Mouse (Mus musculus) left cerebral cortex, adult 11 months (tissue): ENCODE measurements around the gene Megf6.

Experiments
- DNase-seq: peaks from one replicate; pipeline ENCODE4 v3.0.0; 2022; ENCODE audit warnings: low spot score

Megf6 gene

DNA sequence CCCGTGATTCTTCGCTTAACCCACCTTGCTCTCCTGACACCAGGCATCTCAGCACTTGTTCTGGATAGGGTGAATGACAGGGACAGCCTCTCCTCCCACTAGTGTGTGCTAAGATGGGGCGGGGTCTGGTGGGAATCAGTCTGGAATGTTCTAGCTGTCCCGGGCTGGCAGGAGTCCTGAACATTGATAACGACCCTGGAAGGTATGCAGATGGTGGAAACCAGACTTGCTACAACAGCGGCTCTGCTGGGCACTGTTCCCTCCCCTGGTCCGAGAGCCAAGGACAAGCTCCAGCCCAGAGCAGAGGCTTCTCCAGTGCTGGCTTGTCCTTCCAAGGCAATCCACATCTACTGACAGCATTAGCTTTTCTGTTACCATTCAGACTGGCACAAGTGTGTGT lies 43.1 kb downstream of the Megf6 start:
- no peak for DNase-seq

DNA sequence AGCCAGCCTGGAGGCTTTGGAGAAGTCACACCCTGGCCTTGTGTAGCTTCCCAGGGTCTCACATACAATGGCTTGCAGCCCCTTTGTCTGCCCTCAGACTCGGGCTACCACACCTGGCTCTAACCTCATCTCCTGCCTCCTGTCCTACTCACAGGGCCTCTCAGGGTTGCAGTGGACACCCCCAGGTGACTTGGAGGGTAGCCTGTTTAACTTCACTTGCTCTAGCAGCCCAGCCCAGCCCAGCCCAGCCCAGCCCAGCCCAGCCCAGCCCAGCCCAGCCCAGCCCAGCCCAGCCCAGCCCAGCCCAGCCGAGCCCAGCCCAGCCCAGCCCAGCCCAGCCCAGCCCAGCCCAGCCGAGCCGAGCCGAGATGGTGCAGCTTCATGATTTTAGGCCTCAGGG lies 43.5 kb downstream of the Megf6 start:
- DNase-seq, result no peak

DNA sequence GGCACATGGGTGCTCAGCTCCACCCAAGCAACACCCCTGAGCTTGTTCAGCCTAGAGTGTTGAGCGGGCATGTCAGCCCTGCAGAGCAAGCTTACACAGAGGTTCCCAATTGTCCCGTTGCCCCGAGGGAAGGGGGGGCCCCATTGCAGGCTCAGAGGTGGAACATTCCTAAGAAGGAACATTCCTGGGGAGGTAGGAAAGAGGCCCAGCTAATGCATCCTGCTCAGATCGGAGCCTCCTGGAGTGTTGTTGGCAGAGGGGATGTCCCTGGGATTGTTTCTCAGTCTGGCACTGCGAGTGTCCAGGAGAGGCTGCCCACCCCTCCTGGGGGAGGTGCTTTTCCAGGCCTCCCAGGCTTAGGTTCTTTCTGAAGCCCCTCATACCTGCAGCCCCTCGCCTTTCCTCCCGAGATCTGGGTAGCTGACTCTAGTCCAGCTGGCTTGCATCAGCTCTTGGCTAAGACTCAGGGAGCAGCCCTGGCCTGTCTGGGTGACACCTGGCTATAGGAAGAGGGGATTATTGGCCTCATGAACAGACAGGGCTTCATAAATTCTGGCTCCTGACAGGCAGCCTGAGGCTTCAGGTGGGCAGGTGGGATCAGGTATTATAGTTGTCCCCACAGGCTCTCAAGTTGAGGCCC lies 47.3 kb downstream of the Megf6 start:
- DNase-seq, result no peak

DNA sequence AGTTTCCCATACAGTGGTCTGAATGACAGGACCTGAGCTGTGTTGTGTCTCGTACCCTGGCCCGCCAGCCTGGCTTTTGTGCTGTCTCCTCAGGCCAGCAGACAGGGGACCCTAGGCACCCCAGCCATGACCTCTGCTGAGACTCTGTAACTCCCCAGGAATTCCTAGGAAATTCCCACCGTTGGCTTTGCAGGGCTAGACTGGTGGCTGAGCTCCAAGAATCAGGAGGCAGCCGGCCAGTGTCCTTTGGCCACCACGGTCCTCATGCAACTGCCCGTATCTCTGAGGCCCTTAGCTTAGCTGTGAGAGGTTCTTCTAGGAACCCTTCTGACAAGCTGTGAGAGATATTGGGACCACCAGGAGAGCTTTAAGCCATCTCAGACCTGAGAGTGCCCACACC lies 52.2 kb downstream of the Megf6 start:
- no peak for DNase-seq

DNA sequence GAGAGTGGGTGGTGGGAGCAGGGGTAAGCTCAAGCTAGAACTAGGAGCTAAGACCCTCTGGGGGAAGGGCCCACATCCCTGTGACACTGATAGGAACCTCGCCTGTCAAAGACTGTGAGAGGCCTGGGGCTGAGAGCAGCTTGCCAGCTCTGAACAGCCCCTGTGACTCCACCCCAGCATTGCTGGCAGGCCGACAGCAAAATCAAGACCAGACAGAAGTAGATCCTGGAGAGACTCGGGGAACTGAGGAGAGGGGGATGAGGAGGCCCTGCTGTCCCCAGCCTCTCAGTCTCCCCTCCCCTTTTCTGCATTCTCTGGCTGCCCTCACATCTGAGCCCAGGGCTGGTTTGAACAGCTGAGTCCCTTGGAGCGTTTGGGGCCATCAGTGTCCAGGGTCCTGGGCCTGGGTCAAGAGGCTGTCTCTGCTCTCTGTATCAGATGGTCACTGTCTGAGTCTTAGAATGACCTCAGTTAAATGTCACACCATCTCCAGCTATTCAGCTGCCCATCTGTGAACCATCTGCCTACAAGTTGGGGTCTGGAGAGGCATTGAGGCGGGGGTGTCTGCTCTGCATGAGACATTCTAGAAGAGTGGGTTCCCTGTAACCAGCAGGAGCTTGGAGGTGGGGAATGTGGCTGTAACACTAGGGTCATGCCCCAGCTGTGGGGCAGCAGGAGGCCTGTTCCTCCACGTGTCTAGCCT lies 53.9 kb downstream of the Megf6 start:
- DNase-seq, result no peak

DNA sequence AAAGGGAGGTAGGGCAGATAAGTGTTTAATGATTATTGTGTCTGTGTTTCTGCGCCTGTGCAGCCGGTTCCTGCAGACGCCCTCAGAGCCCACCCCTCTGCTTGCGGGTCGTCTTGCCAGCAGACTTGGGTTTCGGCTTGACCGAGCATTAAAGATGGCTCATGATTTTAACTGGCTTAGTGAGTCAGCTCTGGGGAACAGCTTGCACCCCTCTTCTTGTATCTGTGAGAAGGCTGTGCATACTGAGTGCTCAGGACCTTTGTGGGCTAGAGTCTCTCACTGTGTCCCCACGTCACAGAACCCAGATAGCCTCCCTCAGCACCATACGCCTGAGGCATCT lies 54.4 kb downstream of the Megf6 start:
- DNase-seq, result no peak

DNA sequence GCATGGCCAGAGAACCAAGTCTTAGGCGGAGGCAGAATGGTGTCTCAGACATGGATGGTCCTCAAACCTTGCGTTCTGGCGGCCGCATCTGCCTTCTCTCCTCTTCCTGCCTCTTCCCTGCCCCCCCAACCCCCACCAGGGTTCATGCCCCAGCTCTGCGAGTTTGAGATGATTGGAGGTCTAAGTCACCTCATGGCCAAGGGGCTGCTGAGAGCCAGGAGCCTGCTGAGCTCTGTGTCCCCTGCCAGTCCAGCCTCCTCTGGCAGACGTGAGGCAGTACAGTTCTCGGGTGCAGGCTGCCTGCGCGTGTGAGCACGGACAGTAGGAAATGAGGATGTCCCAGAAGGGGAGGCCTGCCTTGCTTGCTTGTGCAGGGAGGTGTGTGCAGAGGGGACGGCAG lies 56.1 kb downstream of the Megf6 start:
- no peak for DNase-seq

DNA sequence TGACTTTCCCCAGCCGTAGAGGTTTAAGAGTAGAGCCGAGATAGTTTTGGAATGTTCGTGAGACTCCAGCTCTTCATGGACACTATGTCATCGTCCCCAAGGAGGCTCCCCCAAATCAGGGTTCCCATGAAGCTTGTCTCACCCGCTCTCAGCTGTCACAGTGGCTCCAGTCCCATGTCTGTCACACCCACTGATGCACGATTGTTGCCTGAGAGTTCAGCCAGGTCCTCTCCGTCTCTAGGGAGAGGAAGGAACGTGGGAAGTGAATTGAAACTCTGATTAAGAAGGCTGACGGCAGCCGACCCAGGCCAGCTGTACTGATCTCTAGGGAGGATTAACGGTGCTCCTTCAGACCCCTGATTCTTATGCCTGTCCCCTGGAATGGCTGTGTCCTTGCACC lies 57.8 kb downstream of the Megf6 start:
- DNase-seq, result no peak

DNA sequence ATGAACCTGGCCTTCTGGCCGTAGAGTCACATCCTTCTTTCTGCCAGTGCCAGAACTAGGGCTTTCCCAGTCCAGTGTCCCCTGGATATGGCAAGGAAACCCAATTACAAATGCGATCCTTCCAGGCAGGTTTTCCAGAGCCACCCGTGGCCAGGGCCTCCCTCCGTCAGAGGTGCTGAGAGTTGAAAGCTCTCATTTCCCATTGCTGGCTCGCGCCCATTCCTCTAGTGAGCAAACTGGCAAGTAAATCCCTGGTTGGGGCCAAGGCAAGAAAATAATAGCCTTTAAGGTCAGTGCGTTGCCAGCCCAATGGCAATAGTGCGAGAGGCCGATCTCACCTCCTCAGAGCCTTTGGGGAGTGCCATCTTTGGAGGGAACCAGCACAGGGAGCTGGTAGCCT lies 59.0 kb downstream of the Megf6 start:
- DNase-seq, result no peak

DNA sequence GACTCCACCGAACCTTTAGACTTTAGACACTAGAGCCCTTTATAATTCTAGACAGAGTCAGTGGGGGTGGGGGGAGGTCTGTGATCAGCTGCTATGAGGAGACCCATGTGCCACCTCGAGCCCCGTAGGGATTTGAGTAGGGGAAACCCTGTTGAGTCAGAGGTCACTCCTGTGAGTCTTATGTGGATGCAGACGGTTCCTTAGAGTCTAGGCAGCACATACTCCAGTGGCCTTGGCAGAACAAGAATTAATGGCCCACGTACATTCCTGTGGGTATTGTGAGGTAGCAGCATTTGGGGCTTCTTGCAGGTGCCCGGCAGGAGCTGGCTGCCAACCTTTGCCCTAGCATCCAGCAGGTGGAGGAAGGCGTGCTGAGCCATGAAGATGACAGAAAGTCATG lies 60.9 kb downstream of the Megf6 start:
- no peak for DNase-seq

DNA sequence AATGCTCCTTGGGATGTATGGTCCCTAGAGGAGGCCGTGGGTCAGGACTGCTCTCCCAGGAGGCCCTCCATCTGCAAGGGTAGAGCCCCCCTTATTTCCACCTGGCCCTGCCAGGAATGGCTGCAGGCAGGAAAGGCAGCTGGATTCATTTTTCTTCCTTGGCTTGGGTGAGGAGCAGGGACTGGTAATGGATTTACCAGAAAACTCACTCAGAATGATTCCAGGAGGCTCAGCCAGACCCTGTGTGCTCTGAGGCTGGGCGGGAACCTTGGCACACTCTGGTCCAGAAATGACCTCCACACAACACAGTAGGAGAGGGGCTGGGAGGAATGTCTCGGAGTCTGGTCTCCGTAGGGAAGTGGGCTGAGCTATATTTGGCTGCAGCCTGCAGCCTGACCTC lies 61.8 kb downstream of the Megf6 start:
- no peak for DNase-seq

DNA sequence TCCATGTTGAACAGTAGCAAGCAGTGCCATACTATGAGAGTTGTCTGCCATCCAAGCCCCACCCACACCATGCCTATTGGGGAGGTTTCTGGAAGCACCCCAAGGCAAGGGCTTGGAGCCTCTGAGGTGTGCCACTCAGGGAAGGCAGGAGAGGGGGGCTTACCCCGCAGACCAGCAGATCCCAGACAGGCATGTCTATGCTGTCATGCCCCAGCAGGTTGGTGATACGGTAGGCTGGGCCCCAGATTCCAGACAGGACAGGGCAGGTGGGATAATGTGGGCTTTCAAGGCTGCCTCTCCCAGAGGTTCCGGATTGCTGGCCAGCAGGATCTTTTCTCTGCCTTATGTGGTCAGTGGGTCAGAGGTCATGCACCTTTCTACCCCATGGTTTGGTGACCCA lies 65.5 kb downstream of the Megf6 start:
- DNase-seq, result no peak

DNA sequence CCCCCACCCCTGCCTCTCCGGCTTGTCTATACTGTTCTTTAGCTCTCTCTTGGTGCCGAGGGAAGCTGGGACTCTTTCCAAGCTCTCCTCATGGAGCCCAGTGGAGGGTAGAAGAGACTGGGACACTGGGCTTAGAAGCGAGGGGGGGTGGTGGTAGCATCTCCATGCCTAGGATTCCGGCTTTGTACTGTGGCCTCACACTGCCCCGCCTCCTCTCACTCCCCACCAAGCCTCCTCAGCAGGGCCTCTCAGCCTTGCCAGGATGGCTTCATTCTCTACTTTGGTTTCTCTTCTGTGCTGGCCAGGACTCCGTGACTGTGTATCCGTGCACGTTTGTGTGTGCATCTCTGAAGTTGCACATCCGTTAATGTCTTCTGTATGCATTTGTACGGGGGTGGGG lies 66.4 kb downstream of the Megf6 start:
- no peak for DNase-seq

DNA sequence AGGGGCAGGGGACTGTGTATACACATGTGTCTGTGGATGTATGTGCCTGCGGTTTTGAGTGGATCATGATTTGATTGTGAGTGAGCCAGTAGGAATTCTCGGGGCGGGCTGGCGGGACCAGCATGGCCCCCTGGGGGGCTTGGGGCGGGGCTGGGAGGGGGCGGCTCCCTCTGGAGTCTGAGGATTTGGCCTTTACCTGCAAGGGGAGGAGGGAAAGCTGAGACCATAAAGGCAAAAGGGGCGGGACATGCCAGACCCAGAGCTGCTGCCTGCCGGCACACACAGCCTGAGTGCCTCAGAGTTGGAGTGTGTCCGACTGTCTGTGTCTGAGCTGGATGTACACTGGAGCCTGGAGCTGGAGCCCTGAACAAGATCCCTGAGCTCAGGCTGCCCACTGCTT lies 66.8 kb downstream of the Megf6 start:
- no peak for DNase-seq

DNA sequence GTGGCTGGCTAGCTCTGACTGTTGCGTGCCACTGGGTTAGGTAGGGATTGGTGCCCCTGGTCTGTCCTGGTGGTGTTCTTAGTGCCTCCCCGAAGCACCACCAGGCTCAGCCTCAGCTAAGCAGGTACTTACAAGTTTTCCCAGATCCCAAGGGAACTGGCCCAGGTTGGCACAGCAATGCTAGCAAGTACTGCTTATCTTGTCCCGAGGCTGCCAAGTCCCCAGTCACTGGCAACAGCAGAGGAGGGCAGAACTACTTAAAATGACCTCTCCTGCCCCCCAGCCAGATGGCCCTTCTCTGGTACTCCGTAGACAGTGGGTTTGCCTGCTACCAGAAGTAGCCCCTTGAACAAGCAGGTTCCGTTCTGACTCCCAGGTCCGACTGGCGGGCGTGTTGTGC lies 68.7 kb downstream of the Megf6 start:
- DNase-seq, result no peak

DNA sequence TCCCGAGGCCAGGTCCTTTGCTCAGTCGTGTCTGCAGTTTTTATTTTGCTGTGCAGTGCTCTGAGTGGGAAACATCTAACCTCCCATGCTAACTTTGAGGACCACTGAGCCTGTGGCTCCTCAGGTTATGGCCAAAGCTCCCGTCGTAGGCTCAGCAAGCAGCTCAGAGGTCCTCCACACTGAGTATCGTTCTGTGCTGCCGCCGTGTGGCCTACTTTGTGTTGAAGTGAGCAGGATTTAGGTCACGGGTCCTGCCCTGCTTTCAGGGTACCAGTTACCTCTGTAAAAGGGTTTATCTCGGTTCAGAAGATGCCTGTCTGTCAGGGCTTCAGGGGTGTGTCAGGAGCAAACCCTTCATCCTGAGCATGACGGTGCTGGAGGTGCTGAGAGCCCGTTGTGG lies 70.1 kb downstream of the Megf6 start:
- DNase-seq, result no peak

DNA sequence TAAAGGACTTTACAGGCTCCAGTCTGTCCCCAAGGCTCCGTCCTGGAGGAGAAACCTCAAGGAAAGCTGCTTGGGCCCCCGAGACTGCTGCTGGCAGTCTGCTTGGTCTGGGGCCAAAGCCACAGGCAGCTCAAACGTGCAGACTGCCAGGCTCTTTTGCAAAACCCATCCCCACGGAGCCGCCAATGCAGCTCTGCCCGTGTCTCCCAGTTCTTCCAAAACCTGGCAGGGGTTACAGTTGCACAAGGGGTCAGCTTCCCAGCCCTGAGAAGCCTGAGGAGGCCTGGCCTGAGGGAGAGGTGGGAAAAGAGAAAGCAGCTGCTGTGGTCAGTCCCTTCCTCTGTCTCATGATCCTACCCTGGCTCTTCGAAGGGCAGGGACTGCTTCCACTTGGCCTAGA lies 74.8 kb downstream of the Megf6 start:
- DNase-seq, result no peak

DNA sequence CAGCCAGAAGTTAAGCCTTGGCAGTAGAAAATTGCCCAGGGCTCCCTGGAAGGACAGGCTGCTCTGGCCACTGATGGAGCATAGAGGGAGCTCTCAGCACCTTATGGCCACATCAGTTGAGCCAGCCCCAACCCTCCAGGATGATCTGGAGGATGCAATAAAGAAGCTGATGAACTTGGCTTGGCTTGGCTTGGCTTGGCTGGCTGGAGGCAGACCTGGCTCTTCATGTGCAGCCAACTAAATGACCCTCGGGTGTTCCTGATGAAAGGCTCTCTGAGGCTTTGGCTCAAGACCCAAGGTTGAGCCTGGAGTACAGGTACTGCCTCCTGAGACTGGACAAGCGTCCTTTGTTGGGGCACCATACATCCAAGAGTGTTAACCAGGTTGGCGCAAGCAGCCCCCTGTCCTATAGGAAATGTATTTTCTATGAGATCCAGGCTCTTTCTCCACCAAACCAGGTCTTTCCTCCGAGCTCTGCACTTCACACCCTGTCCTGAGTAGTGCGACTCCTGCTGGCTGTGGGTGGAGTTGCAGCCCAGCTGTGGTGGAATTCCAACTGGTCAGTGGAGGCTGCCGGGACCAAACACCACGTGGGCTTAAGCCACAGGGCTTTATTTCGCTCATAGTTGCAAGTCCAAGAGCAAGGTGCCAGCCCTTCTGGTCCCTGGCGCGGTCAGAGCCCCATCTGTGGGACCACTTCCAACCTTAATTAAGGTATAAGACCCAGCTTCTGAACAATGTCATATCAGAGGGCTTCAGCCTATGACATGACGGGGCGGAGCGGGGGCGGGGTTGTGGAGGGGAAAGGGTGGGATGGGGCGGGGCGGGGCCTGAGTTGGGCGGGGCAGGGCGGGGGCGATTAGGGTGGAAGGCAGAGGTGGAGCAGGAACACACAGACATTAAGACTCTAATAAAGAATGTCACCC lies 75.8 kb downstream of the Megf6 start:
- peak; percentile 26 for DNase-seq

DNA sequence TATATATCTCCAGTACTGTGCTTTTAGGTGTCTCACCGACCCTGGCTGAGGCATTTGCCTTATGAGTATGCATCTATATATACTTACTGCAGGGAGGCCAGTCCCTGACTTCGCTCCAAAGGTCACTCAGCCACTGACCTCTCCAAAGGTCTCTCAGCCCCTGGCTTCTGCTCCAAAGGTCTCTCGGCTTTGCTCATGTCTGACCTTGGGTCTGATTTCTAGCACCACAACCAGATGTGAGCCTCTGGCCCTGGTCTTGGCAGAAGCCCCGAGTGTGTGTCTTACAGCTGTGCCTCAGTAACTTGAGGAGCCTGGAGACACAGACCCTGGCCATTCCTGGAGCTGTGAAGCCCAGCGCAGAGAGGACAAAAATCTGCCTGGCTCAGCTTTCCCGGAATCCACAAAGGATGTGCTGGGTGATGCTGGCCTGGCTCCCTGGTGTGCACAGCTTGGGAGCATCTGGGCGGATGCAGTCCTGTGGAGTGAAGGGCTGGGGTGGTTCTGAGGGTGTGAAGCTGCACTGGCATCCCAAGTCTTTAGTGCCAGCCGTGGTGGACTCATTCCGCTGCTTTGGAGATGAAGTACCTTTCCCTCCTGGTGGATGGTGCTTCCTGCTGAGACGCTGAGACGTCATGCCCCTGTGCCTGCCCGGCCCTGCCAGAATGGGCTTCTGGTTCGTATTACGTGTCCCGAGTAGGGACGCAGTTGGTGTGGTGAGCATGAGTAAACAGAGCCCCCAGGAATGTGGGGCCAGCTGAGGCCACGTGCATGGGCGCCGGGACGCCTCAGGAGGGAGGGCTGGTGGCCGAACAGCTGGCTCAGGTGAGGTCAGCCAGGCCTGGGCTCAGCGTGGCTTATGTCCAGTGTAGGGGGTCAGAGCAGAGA lies 76.9 kb downstream of the Megf6 start:
- no peak for DNase-seq

DNA sequence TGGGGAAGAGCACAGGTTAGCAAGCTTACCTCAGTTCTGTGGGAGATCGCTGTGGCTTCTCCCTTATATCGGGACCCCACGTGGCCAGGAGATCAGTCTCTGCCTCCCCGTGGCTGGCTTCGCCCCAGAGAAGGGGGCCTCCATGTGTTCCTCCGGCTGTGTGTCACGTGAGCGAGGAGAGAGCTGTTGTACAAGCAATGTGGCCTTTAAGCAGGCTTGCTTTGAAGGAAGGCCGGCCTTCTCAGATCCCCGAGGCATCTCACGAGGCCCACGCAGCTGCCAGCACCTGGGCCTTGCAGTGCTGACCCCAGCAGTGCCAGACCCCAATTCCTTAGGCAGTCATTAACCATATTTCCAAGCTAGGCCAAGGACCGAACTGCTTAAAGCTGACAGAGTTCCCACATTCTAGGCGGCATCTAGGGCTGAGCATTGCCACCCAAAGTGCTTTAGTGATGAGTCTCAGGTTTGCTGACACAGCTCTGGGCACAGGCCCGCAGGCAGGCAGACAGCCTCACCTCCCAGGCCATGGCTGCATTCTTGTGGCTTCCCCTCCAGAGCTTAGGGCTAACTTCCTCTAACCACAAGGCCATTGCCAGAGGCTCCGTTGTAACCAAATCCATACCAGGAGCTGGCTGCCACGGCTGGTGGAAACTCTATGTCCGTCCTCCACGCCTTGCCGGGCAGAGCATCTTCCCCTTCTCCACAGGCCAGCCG lies 77.7 kb downstream of the Megf6 start:
- DNase-seq, result no peak

DNA sequence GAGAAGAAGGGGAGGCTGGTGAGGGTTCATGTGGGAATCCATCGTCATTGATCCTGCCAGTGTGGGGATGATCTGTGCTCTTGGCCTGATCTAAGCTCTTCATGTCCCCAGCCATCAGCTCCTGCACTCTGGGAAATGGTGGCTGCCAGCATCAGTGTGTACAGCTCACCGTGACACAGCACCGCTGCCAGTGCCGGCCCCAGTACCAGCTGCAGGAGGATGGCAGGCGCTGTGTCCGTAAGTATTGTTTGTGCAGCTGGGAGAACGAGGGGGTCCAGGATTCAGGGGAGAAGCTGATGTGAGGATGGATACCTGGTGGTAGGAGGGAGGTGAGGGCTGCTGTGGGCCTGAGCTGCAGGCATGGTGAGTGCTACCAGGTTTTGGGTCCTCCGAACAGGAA lies 78.8 kb downstream of the Megf6 start:
- DNase-seq, result no peak
